Mouse (Mus musculus): ENCODE results near the gene Prtn3. TPM values are rescaled to one million over a fixed set of nuclear protein-coding genes. Genes with fewer than 3 reads are reported as not detected.

The Prtn3 gene
- polyA plus RNA-seq, 1 experiment from 2014 or later: 3.9 TPM

GRCm38 (mm10) chr10:79864351-79865188 lies 9.7 kb upstream of the Prtn3 start:
- H3K27me3 ChIP-seq (ENCODE audit: control insufficient read depth, insufficient read depth, low read length): no peaks in the 10 kb centered on the region
- no peaks in the 10 kb centered on the region for H3K4me1 ChIP-seq (ENCODE audit: control insufficient read depth, insufficient read depth, low read length)
- H3K9ac ChIP-seq (ENCODE audit: low read depth, low read length): no peak overlapping the region
- WGBS (ENCODE audit: insufficient replicate concordance): 47% methylated on average over 10 of the region's 10 CpGs
- 0 out of 2 replicates have a peak, but pooled peaks have one; percentile 6 for ATAC-seq (replicated peaks; ENCODE audit: insufficient number of reproducible peaks, low FRiP score, low TSS enrichment)
- no peak overlapping the region for H3K27ac ChIP-seq (ENCODE audit: low read depth, low read length)
- H3K4me2 ChIP-seq: no peak overlapping the region
- no peak overlapping the region for H3K4me3 ChIP-seq (ENCODE audit: low read depth, low read length)
- H3K36me3 ChIP-seq (ENCODE audit: control insufficient read depth, insufficient read depth, low read length): peaks cover 36% of the 10 kb centered on the region
- H3K9me3 ChIP-seq (replicated peaks; ENCODE audit: control insufficient read depth, low read length): no peaks in the 10 kb centered on the region

DNA sequence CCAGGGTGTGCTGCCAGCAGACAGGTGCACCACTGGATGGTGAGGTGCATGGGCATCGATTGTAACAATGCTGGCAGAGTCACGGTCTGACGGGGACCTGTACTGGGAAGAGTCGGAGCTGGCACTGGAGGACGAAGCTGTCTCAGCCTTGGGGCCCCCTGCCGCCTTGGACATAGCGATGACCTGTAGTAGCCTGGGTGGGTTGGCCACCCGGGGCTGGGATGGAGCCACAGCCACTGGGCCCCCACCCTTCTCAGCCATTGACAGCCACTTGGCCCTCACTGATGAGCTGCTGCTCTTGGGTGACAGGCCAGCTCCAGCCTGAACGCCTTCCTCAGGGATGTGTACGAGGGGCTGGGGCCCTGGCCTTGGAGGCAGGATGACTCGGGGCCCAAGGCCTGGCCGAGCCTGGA lies 9.1 kb upstream of the Prtn3 start:
- ATAC-seq (replicated peaks; ENCODE audit: insufficient number of reproducible peaks, low FRiP score, low TSS enrichment): no peak
- no peaks in the 10 kb centered on the region for H3K9me3 ChIP-seq (replicated peaks; ENCODE audit: control insufficient read depth, low read length)
- H3K4me1 ChIP-seq (ENCODE audit: control insufficient read depth, insufficient read depth, low read length): no peaks in the 10 kb centered on the region
- H3K27me3 ChIP-seq (ENCODE audit: control insufficient read depth, insufficient read depth, low read length): no peaks in the 10 kb centered on the region
- WGBS (ENCODE audit: insufficient replicate concordance): 58% methylated on average over 12 of the region's 12 CpGs
- H3K36me3 ChIP-seq (ENCODE audit: control insufficient read depth, insufficient read depth, low read length): peaks cover 29% of the 10 kb centered on the region
- no peak overlapping the region for H3K27ac ChIP-seq (ENCODE audit: low read depth, low read length)
- H3K9ac ChIP-seq (ENCODE audit: low read depth, low read length): no peak overlapping the region
- H3K4me2 ChIP-seq: no peak overlapping the region
- no peak overlapping the region for H3K4me3 ChIP-seq (ENCODE audit: low read depth, low read length)

- Histone ChIP-seq H3K4me2 (no peak overlapping the region), H3K4me1 (ENCODE audit: control insufficient read depth, insufficient read depth, low read length) (no peaks in the 10 kb centered on the region), H3K27ac (ENCODE audit: low read depth, low read length) (no peak overlapping the region), H3K4me3 (ENCODE audit: low read depth, low read length) (no peak overlapping the region), H3K36me3 (ENCODE audit: control insufficient read depth, insufficient read depth, low read length) (peaks cover 23% of the 10 kb centered on the region), H3K9ac (ENCODE audit: low read depth, low read length) (no peak overlapping the region), H3K9me3 (replicated peaks; ENCODE audit: control insufficient read depth, low read length) (no peaks in the 10 kb centered on the region), H3K27me3 (ENCODE audit: control insufficient read depth, insufficient read depth, low read length) (no peaks in the 10 kb centered on the region)
- 68% methylated on average over 19 of the region's 19 CpGs for WGBS (ENCODE audit: insufficient replicate concordance)
- no peak for ATAC-seq (replicated peaks; ENCODE audit: insufficient number of reproducible peaks, low FRiP score, low TSS enrichment)
Observed at GRCm38 (mm10) chr10:79865801-79866295, 8.4 kb upstream of the Prtn3 start.

DNA sequence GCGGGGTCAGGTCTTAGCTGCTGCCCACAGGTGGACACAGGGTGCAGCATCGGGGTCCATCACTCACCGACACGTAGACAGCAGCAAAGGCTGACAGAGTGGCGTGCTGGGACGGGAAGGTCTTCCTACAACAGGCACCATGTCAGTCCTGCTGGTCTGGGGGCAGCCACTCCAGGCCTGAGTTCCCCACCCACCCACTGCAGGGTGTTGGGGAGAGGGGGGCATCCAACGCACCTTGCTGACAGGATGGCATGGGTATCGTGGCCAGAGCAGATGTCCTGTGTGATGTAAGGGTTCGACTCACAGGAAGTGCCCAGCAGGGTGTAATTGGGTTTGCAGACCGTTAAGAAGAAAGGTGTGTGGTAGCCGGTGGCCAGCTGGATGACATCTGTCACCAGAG lies 7.7 kb upstream of the Prtn3 start:
- 78% methylated on average over 11 of the region's 11 CpGs for WGBS (ENCODE audit: insufficient replicate concordance)
- ATAC-seq (replicated peaks; ENCODE audit: insufficient number of reproducible peaks, low FRiP score, low TSS enrichment): no peak
- no peak overlapping the region for H3K4me2 ChIP-seq
- no peak overlapping the region for H3K4me3 ChIP-seq (ENCODE audit: low read depth, low read length)
- peaks cover 17% of the 10 kb centered on the region for H3K36me3 ChIP-seq (ENCODE audit: control insufficient read depth, insufficient read depth, low read length)
- no peaks in the 10 kb centered on the region for H3K4me1 ChIP-seq (ENCODE audit: control insufficient read depth, insufficient read depth, low read length)
- no peaks in the 10 kb centered on the region for H3K27me3 ChIP-seq (ENCODE audit: control insufficient read depth, insufficient read depth, low read length)
- H3K27ac ChIP-seq (ENCODE audit: low read depth, low read length): no peak overlapping the region
- no peaks in the 10 kb centered on the region for H3K9me3 ChIP-seq (replicated peaks; ENCODE audit: control insufficient read depth, low read length)
- H3K9ac ChIP-seq (ENCODE audit: low read depth, low read length): no peak overlapping the region

DNA sequence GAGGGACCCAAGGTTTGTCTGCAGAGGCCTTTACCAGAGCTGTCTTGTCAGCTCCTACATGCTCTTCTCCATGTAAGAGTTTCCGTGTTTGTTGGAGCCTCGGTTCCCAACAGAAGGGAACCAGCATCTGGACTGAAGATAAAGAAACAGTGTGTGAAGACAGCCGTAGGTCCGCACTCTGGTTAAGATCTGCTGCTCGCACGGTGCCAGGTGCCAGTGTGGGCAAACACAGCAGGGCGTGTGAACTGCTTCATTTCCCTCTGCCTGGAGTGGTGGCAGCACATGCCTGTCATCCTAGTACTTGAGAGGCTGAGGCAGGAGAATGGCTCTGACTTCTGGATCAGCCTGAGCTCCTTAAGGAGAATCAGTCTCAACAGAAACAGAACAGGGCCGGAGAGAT lies 2.4 kb upstream of the Prtn3 start:
- Histone ChIP-seq H3K4me1 (ENCODE audit: control insufficient read depth, insufficient read depth, low read length) (peaks cover 8% of the 10 kb centered on the region), H3K36me3 (ENCODE audit: control insufficient read depth, insufficient read depth, low read length) (no peaks in the 10 kb centered on the region), H3K9ac (ENCODE audit: low read depth, low read length) (no peak overlapping the region), H3K27ac (ENCODE audit: low read depth, low read length) (no peak overlapping the region), H3K4me2 (no peak overlapping the region), H3K4me3 (ENCODE audit: low read depth, low read length) (no peak overlapping the region), H3K27me3 (ENCODE audit: control insufficient read depth, insufficient read depth, low read length) (peaks cover 8% of the 10 kb centered on the region; the same call in 1 of the 2 replicates), H3K9me3 (replicated peaks; ENCODE audit: control insufficient read depth, low read length) (no peaks in the 10 kb centered on the region)
- ATAC-seq (replicated peaks; ENCODE audit: insufficient number of reproducible peaks, low FRiP score, low TSS enrichment): no peak
- WGBS (ENCODE audit: insufficient replicate concordance): 80% methylated on average over 8 of the region's 8 CpGs

DNA sequence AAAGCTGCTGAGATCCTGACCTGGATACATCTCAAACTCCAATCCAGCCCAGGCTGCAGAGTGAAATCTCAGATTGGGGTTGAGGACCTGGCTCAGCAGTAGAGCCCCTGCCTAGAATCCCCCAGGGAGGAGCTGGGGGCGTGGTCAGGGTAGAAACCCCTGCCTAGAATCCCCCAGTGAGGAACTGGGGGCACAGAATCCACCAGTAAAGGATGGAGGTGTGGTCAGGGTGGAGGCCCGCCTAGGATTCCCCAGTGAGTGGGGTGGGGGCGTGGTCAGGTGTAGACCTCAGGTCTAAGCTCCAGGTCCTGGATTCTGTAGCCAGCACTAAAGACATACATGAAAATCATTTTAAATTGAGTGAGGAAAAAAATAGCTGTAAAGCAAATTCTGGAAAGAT lies 1.4 kb upstream of the Prtn3 start:
- H3K4me3 ChIP-seq (ENCODE audit: low read depth, low read length): no peak overlapping the region
- no peak for ATAC-seq (replicated peaks; ENCODE audit: insufficient number of reproducible peaks, low FRiP score, low TSS enrichment)
- 47% methylated on average over 3 of the region's 3 CpGs for WGBS (ENCODE audit: insufficient replicate concordance)

GRCm38 (mm10) chr10:79873313-79873712 lies 963 bp upstream of the Prtn3 start:
- Histone ChIP-seq H3K4me2 (peak overlapping the region; percentile 74), H3K4me1 (ENCODE audit: control insufficient read depth, insufficient read depth, low read length) (peaks cover 8% of the 10 kb centered on the region), H3K9ac (ENCODE audit: low read depth, low read length) (peak overlapping the region; percentile 64; the same call in 1 of the 2 replicates), H3K9me3 (replicated peaks; ENCODE audit: control insufficient read depth, low read length) (no peaks in the 10 kb centered on the region), H3K27ac (ENCODE audit: low read depth, low read length) (no peak overlapping the region), H3K4me3 (ENCODE audit: low read depth, low read length) (peak overlapping the region; percentile 69), H3K27me3 (ENCODE audit: control insufficient read depth, insufficient read depth, low read length) (peaks cover 8% of the 10 kb centered on the region; the same call in 1 of the 2 replicates), H3K36me3 (ENCODE audit: control insufficient read depth, insufficient read depth, low read length) (no peaks in the 10 kb centered on the region)
- WGBS (ENCODE audit: insufficient replicate concordance): 12% methylated on average over 6 of the region's 6 CpGs
- no peak for ATAC-seq (replicated peaks; ENCODE audit: insufficient number of reproducible peaks, low FRiP score, low TSS enrichment)

More for the DNA sequence above, 1.4 kb upstream of the Prtn3 start:
- Histone ChIP-seq H3K27me3 (ENCODE audit: control insufficient read depth, insufficient read depth, low read length) (peaks cover 8% of the 10 kb centered on the region; the same call in 1 of the 2 replicates), H3K4me2 (no peak overlapping the region; the same call in 1 of the 2 replicates), H3K9ac (ENCODE audit: low read depth, low read length) (no peak overlapping the region), H3K9me3 (replicated peaks; ENCODE audit: control insufficient read depth, low read length) (no peaks in the 10 kb centered on the region), H3K4me1 (ENCODE audit: control insufficient read depth, insufficient read depth, low read length) (peaks cover 8% of the 10 kb centered on the region), H3K27ac (ENCODE audit: low read depth, low read length) (no peak overlapping the region), H3K36me3 (ENCODE audit: control insufficient read depth, insufficient read depth, low read length) (no peaks in the 10 kb centered on the region)

GRCm38 (mm10) chr10:79873715-79874289 lies 474 bp upstream of the Prtn3 start:
- Histone ChIP-seq H3K27me3 (ENCODE audit: control insufficient read depth, insufficient read depth, low read length) (peaks cover 8% of the 10 kb centered on the region; the same call in 1 of the 2 replicates), H3K36me3 (ENCODE audit: control insufficient read depth, insufficient read depth, low read length) (no peaks in the 10 kb centered on the region), H3K27ac (ENCODE audit: low read depth, low read length) (no peak overlapping the region), H3K9ac (ENCODE audit: low read depth, low read length) (peak overlapping the region; percentile 64), H3K4me1 (ENCODE audit: control insufficient read depth, insufficient read depth, low read length) (peaks cover 8% of the 10 kb centered on the region), H3K4me3 (ENCODE audit: low read depth, low read length) (peak overlapping the region; percentile 69), H3K9me3 (replicated peaks; ENCODE audit: control insufficient read depth, low read length) (no peaks in the 10 kb centered on the region), H3K4me2 (peak overlapping the region; percentile 74)
- no peak for ATAC-seq (replicated peaks; ENCODE audit: insufficient number of reproducible peaks, low FRiP score, low TSS enrichment)
- 6% methylated on average over 19 of the region's 26 CpGs for WGBS (ENCODE audit: insufficient replicate concordance)

Measured in heart, embryonic 11.5 days (tissue).